Mouse (Mus musculus): Measurements from ENCODE around the gene Gucy2g. TPM values are rescaled to one million over a fixed set of nuclear protein-coding genes. Genes with fewer than 3 reads are reported as not detected.

The Gucy2g gene
- polyA plus RNA-seq (2012; rRNA removed) (0.01 and 0.03 TPM in 2 replicates), polyA plus RNA-seq (2014; fragmentation: Nextera tagmentation; extraction: Ambion mirVana) (not detected in 2 replicates)

- Histone ChIP-seq H3K9me3 (ENCODE audit: control insufficient read depth, low read length) (no peaks in the 10 kb centered on the region), H3K4me1 (replicated peaks; ENCODE audit: control insufficient read depth in 2 of 2, insufficient read depth in 2 of 2, low read length in 1 of 2) (peaks cover 5 to 15% of the 10 kb centered on the region in 2 experiments), H3K4me2 (ENCODE audit: low read depth) (no peak within 1 kb of the TSS), H3K27me3 (ENCODE audit: control insufficient read depth, insufficient read depth, low read length) (no peaks in the 10 kb centered on the region), H3K9ac (replicated peaks) (no peak within 1 kb of the TSS), H3K27ac (no peak within 1 kb of the TSS), H3K36me3 (replicated peaks; ENCODE audit: control insufficient read depth, insufficient read depth, low read depth) (no peaks in the 10 kb centered on the region), H3K4me3 (ENCODE audit: insufficient read depth in 1 of 2, low read depth in 2 of 2, low read length in 2 of 2) (no peak within 1 kb of the TSS)
- TF ChIP-seq CTCF (IDR thresholded peaks at IDR 0.05; ENCODE audit: low read depth) (no peak), EP300 (IDR thresholded peaks at IDR 0.05; ENCODE audit: low read depth) (no peak)
- no peak for DNase-seq (ENCODE audit: low read depth in 3 of 3, low spot score in 3 of 3)
- no peak for ATAC-seq (ENCODE audit: insufficient read depth)
- 73% methylated on average over 6 of the region's 6 CpGs for WGBS (ENCODE audit: insufficient replicate concordance)
These were observed at the start of gene Gucy2g for GRCm38 (mm10) chr19:55241186-55241645. TSS of gene Gucy2g (minus strand) at chr19:55241236.

GRCm38 (mm10) chr19:55288974-55289373 is 47.9 kb upstream of the Gucy2g start:
- no peaks in the 10 kb centered on the region for H3K27me3 ChIP-seq (ENCODE audit: control insufficient read depth, insufficient read depth, low read length)
- H3K4me2 ChIP-seq (ENCODE audit: low read depth) = no peak overlapping the region
- no peak for ATAC-seq (ENCODE audit: insufficient read depth)
- no peak overlapping the region for H3K27ac ChIP-seq
- H3K36me3 ChIP-seq (replicated peaks; ENCODE audit: control insufficient read depth, insufficient read depth, low read depth) = peaks cover 82% of the 10 kb centered on the region
- TF ChIP-seq CTCF (IDR thresholded peaks at IDR 0.05; ENCODE audit: low read depth) (no peak), EP300 (IDR thresholded peaks at IDR 0.05; ENCODE audit: low read depth) (no peak)
- H3K9ac ChIP-seq (replicated peaks) = no peak overlapping the region
- H3K4me3 ChIP-seq (ENCODE audit: insufficient read depth in 1 of 2, low read depth in 2 of 2, low read length in 2 of 2) = no peak overlapping the region
- peaks cover 22 to 33% of the 10 kb centered on the region in 2 experiments for H3K4me1 ChIP-seq (replicated peaks; ENCODE audit: control insufficient read depth in 2 of 2, insufficient read depth in 2 of 2, low read length in 1 of 2)
- no peaks in the 10 kb centered on the region for H3K9me3 ChIP-seq (ENCODE audit: control insufficient read depth, low read length)
- DNase-seq (ENCODE audit: low read depth in 3 of 3, low spot score in 3 of 3) = no peak

- no peak for TF ChIP-seq CTCF (IDR thresholded peaks at IDR 0.05; ENCODE audit: low read depth)
- no peak for ATAC-seq (ENCODE audit: insufficient read depth)
- peaks cover 33 to 41% of the 10 kb centered on the region in 2 experiments for H3K4me1 ChIP-seq (replicated peaks; ENCODE audit: control insufficient read depth in 2 of 2, insufficient read depth in 2 of 2, low read length in 1 of 2)
- no peaks in the 10 kb centered on the region for H3K27me3 ChIP-seq (ENCODE audit: control insufficient read depth, insufficient read depth, low read length)
- no peak for DNase-seq (ENCODE audit: low read depth in 3 of 3, low spot score in 3 of 3)
- peak overlapping the region in 1 of 2 experiments; percentile 47; a peak in 2 of 4 replicates for H3K4me3 ChIP-seq (ENCODE audit: insufficient read depth in 1 of 2, low read depth in 2 of 2, low read length in 2 of 2)
- H3K27ac ChIP-seq = peak overlapping the region; percentile 28; the same call in 1 of the 2 replicates
- H3K9me3 ChIP-seq (ENCODE audit: control insufficient read depth, low read length) = no peaks in the 10 kb centered on the region
- peak overlapping the region; percentile 64 for H3K4me2 ChIP-seq (ENCODE audit: low read depth)
- H3K36me3 ChIP-seq (replicated peaks; ENCODE audit: control insufficient read depth, insufficient read depth, low read depth) = peaks cover 78% of the 10 kb centered on the region
- 0 out of 2 replicates have a peak overlapping the region, but pooled peaks have one; percentile 23 for H3K9ac ChIP-seq (replicated peaks)
- WGBS (ENCODE audit: insufficient replicate concordance) = 72% methylated on average over 4 of the region's 4 CpGs
These were observed 45.0 kb upstream of the Gucy2g start for GRCm38 (mm10) chr19:55286034-55286433.

GRCm38 (mm10) chr19:55284093-55284492 is 43.1 kb upstream of the Gucy2g start:
- DNase-seq (ENCODE audit: low read depth in 3 of 3, low spot score in 3 of 3) = peak; percentile 87 to 88 (median 87)
- WGBS (ENCODE audit: insufficient replicate concordance) = 20% methylated on average over 4 of the region's 4 CpGs
- H3K27ac ChIP-seq = peak overlapping the region; percentile 80
- peak overlapping the region; percentile 64 for H3K4me2 ChIP-seq (ENCODE audit: low read depth)
- TF ChIP-seq CTCF (IDR thresholded peaks at IDR 0.05; ENCODE audit: low read depth) (no peak), EP300 (IDR thresholded peaks at IDR 0.05; ENCODE audit: low read depth) (peak; percentile 98)
- peaks cover 31 to 33% of the 10 kb centered on the region in 2 experiments for H3K4me1 ChIP-seq (replicated peaks; ENCODE audit: control insufficient read depth in 2 of 2, insufficient read depth in 2 of 2, low read length in 1 of 2)
- H3K36me3 ChIP-seq (replicated peaks; ENCODE audit: control insufficient read depth, insufficient read depth, low read depth) = peaks cover 64% of the 10 kb centered on the region
- ATAC-seq (ENCODE audit: insufficient read depth) = peak; percentile 100
- no peaks in the 10 kb centered on the region for H3K27me3 ChIP-seq (ENCODE audit: control insufficient read depth, insufficient read depth, low read length)
- H3K9me3 ChIP-seq (ENCODE audit: control insufficient read depth, low read length) = no peaks in the 10 kb centered on the region
- H3K9ac ChIP-seq (replicated peaks) = peak overlapping the region; percentile 44
- H3K4me3 ChIP-seq (ENCODE audit: insufficient read depth in 1 of 2, low read depth in 2 of 2, low read length in 2 of 2) = peak overlapping the region; percentile 47 to 48

GRCm38 (mm10) chr19:55276770-55277169 is 35.7 kb upstream of the Gucy2g start:
- Histone ChIP-seq H3K9ac (replicated peaks) (no peak overlapping the region), H3K9me3 (ENCODE audit: control insufficient read depth, low read length) (no peaks in the 10 kb centered on the region), H3K4me3 (ENCODE audit: insufficient read depth in 1 of 2, low read depth in 2 of 2, low read length in 2 of 2) (no peak overlapping the region), H3K4me1 (replicated peaks; ENCODE audit: control insufficient read depth in 2 of 2, insufficient read depth in 2 of 2, low read length in 1 of 2) (peaks cover 34 to 41% of the 10 kb centered on the region in 2 experiments), H3K4me2 (ENCODE audit: low read depth) (no peak overlapping the region), H3K27ac (no peak overlapping the region), H3K36me3 (replicated peaks; ENCODE audit: control insufficient read depth, insufficient read depth, low read depth) (peaks cover 30% of the 10 kb centered on the region), H3K27me3 (ENCODE audit: control insufficient read depth, insufficient read depth, low read length) (no peaks in the 10 kb centered on the region)
- 63% methylated on average over 3 of the region's 3 CpGs for WGBS (ENCODE audit: insufficient replicate concordance)
- TF ChIP-seq CTCF (IDR thresholded peaks at IDR 0.05; ENCODE audit: low read depth) (no peak), EP300 (IDR thresholded peaks at IDR 0.05; ENCODE audit: low read depth) (no peak)
- no peak for DNase-seq (ENCODE audit: low read depth in 3 of 3, low spot score in 3 of 3)
- ATAC-seq (ENCODE audit: insufficient read depth) = no peak
